Mouse (Mus musculus) hindlimb bud, embryonic 11.5 days (tissue): ENCODE measurements at regions not wholly inside any gene's neighbourhood (a gene's known extent, or its start where the extent isn't known, plus 50 kb on each side); places are given as distances from the start of the nearest gene placed in this dataset.
A peak's percentile ranks its signal among the peaks of the same experiment; 100 is the strongest.

ENCODE experiments used
- DNase-seq: peaks from one replicate; pipeline ENCODE4 v3.0.0-alpha.2; 2012; ENCODE audit warnings: low read depth, low spot score; ENCODE audit errors: extremely low spot score

DNA sequence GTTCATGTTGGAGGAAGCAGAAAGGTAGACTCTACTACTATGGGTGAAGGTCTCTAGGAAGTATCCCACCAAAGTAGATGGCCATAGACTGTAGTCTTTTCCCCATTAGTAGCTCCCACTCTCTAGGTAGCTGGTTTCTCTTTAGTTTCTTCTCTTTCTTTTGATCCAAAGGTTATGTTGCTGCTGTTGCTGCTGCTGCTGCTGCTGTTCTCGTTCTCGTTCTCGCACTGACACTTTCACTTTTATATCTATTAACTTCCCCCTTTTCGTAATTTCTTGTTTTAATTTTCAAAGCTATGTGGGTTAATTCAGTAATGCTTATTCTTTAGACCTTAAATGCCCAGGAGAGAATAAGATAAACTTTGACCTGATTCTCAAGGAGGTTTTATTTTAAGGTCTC, 58.3 kb downstream of the Tmem100 start:
- no peak for DNase-seq

DNA sequence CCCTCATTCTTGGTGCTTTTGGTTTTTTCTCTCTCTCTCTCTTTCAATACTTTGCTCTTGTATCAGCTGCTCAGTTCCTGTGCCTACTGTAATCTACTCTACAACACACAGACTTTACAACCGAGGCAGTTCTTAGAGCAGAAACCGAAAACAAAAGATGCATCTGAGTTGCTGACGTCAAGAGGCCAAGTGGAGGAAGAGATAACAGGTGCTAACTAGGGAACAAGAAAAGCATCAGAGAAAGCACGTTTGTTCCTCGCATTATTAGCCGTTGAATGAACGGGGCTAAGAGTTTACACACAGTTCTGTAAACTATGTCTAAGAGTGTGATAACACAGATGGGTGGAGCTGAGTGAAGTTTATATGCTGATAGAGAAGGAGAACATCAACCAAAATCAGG, 63.9 kb downstream of the Tmem100 start:
- no peak for DNase-seq

DNA sequence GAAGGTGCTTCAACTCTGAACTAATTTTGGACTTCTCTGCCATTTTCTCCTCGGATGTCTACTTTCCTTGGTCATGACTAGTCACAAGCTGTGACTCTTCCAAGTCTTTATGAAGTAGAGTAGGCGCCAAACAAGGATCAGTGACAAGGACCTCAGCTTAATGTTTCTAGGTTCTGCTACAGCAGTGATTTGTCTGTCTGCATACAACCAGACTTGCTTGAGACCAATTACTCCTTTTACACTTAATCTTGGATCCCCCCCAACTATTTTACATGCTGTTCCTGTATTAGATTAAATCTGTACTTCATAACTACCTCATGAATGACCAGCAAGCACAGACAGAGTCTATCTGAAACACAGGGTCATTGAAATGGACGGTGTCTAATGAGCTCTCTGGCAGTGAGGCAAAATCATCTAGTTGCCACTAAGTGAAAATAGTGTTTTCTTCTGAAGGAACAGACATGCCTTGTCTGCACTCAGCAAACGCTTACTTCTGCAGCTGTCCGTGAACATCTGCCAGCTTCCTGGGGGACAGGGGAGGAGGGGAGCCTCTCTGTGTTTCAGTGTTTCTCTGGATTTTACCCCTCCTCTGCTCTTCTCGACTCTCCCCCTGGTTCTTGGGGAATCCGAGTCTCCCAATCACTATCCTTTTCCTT, 64.7 kb downstream of the Tmem100 start:
- DNase-seq: no peak

GRCm38 (mm10) chr11:90098471-90098870, 68.3 kb downstream of the Tmem100 start:
- no peak for DNase-seq

DNA sequence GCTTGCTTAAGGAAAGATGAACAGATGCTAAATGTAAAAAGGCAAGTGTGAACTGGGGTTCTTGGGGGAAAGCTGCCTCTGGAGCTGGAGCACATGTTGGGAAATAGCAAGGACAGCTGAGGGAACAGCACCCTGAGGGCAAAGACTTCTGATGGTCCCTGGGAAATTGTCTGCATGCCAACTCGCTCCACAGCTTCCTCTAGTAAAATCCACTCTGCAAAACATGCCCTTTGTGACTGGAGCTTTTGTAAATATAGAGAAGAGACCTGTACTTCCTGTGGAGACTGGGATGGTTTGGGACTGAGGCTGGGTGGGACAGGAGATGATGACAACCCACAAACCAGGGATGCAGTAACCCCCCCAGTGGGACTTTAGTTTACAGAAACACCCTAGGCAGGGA, 69.0 kb downstream of the Tmem100 start:
- no peak for DNase-seq

- DNase-seq: no peak
Measured at GRCm38 (mm10) chr11:90100161-90100560, 70.0 kb downstream of the Tmem100 start.

GRCm38 (mm10) chr11:90101284-90101683, 71.1 kb downstream of the Tmem100 start:
- no peak for DNase-seq

DNA sequence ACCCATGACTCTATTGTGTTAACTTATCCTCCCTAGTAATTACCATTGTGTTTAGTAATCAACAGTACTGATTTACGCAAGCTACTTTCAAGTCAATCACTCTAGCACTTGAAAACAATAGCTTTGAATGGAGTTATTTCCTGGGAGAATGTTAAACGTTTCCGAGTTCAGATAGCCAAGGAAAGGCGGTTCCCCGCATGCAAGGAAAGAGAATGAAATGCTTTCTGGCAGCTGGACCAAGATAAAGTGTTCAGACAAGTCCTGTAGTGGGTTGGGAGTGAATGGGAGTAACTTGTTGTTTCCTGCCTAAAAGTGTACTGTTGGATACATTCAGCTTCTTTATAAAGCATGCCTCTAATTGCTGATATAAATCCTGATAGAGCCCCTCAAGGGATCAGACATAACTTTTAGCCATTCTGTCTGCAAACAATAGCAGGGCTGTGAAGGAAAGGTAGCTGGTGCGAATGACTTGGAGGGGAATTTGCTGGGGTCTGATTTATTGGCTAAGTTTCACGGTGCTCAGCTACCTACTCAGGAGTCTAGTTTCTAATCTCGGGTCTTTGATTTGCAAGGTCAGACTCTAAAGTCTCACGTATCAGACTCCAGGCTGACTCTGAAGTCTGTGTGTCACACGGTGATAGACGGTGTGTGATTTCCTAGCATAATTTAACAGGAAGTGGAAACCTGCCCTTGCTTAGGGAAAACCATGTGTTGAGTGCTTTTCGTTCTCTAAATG, 76.1 kb downstream of the Tmem100 start:
- DNase-seq: peak; percentile 90

DNA sequence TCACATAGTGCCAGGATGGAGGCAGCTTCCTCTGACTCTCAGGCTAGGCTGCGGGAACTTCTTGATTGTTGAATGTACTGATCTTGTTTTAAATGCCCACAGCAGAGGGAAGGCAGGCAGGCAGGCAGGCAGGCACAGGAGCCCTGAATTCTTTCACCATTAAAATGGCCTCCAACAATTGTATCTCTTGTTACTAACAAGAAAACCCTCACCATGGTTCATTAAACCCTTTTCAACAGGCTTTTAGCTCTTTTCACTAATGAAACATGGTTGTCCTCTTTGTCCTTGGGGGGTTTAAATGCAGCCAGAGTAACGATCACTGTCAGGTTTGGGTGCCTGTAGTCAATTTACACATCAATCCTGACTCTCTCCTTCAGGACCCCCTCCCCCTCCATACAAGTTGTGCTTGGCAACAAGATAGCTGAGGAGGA, 77.8 kb upstream of the Gm45716 start:
- DNase-seq: no peak

DNA sequence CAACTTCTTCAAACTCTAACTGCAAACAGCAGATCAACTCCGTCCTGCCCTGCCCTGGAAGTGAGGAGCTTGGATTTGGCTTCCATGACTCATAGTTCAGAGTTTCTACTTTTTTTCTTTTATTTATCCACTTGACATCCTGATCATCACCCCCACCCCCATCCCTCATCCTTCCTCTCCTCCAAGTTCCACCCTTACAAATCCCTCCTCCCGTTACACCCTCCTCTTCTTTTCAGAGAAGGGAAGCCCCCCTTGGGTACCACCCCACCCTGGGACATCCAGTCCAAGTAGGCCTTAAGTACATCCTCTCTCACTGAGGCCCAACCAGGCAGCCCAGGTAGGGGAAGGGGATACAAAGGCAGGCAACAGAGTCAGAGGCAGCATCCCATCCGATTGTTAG, 77.3 kb upstream of the Gm45716 start:
- DNase-seq: no peak

DNA sequence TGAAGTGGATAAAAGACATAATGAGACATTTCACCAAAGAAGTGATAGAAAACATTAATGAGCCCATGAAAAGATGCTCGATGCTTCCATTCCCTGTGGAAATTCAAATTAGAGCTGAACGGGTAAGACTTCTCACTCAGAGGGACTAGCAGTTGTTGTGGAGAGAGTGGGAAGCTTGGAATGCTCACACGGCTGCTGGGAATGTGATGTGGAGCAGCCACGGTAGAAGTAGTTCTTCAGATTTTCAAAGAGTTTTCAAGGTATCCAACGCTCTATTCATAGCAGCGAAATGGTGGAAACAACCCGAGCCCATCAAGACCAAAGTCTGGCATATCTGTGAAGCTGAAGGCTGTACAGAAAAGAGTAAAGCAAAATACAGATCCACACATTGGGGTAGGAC, 75.3 kb upstream of the Gm45716 start:
- DNase-seq: no peak

DNA sequence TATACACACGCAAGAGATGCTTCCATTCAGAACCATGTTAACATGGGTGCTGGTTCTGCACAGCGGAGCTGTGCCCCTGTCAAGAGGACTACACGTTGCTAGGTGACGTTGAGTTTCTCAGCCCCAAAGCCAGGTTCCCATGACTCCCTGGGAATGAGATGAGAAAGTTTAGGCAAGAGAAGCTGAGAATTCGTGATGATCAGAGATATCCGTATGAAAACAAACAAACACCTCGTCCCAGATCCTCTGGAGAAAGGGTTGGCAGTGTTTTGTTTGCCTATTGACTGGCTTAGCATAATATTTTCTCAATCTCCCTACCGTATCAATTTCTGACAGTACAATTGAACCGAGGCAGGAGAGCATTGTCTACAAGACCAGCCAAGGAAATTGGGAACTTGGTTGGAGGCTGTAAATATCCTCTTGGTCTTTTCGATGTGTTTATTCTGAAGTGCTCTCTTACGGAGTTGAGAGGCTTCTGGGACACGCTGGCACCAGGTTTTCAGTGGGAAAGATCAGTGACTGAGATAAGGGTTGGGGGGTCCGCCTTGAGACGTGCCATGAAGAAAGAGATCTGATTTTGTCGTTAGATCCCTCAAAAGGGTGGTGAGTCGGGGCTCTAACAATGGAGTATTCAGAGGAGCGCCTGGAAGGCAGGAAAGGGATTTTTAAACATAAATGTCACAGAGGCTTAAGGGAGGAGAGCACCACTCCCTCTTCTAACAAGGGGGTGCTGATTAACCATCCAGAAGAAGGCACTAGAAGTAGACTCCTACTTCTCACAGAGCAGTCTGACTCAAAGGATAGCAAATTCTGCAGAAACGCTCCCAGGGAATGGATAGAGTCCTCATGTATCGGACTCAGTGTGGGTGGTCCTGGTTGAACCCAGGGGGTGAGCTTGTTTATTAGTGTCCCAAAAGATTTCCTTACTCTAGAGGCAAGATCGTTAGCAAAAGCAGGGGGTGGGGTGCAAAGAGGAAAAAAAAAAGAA, 70.5 kb upstream of the Gm45716 start:
- no peak for DNase-seq

DNA sequence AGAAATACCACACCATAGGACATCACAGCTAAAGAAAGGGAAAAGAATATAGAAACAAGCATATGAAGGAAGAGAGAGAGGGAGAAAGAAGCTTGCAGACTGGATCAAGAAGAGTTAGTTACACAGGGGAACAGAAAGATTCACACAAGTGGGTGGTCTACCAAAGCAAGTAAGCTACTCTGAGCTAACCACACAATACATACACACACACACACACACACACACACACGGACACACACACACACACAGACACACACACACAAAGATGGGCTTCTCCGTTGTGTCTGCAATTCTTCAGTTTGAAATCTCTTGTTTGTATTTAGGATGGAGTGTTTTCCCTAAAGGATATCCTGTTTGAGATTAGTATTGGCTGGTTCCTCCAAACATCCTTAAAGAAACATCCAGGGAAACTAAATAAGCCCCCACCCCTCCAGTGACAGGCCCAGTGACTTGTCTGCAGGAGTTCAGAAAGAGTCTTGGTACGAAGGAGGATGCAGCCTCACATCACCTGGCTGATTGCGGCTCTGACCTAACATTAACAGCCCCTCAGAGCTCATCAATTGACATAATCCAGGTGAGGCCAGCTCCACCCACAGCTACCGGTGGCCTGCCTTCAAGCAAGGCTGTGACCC, 69.7 kb upstream of the Gm45716 start:
- DNase-seq: no peak

- no peak for DNase-seq
Measured at GRCm38 (mm10) chr11:90121902-90122301, 65.6 kb upstream of the Gm45716 start.

- DNase-seq: no peak
Measured at GRCm38 (mm10) chr11:90122709-90123108, 64.8 kb upstream of the Gm45716 start.

- no peak for DNase-seq
Measured at GRCm38 (mm10) chr11:90123851-90124250, 63.6 kb upstream of the Gm45716 start.

DNA sequence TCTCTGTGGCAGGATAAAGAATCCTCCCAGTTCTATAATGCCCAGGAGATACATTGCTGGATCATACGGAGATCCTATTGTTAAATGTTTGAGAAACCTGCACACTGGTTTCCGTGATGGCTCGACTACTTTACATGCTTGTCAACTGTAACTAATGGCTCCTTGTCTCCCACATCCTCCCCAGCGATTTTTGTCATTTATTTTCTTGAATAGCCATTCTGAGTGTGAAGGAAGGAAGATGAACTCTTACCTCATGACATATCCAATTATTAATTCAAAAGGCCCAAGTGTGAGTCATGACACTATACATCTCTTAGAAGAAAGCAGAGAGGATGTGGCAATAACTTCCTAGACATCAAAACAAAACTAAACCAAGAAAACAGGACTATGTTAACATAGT, 61.2 kb upstream of the Gm45716 start:
- DNase-seq: no peak

DNA sequence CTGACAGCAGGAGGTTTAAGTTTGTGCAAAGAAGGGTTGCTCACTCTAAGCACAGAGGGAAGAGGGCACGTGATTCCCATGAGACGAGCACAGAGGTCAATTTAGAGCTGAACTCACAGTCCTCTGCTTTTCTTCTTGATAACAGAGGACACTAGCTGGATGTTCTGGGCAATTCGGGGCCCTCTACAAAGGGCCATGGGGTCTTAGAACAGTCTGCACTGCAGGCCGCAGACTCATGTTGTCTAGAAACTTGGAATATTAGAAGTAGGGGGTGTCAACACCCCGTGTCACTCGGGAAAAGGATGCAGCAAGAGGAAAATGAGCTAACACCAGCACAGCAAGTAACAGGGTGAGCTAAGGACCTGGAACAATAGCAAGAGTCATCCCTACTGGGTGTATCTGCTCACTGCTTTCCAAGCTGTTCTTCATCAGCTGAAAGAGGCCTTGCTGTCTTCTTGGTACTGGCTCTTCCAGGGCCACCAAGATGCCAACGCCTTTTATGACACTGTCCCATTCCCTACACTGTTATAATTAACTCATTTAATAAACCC, 58.5 kb upstream of the Gm45716 start:
- no peak for DNase-seq

DNA sequence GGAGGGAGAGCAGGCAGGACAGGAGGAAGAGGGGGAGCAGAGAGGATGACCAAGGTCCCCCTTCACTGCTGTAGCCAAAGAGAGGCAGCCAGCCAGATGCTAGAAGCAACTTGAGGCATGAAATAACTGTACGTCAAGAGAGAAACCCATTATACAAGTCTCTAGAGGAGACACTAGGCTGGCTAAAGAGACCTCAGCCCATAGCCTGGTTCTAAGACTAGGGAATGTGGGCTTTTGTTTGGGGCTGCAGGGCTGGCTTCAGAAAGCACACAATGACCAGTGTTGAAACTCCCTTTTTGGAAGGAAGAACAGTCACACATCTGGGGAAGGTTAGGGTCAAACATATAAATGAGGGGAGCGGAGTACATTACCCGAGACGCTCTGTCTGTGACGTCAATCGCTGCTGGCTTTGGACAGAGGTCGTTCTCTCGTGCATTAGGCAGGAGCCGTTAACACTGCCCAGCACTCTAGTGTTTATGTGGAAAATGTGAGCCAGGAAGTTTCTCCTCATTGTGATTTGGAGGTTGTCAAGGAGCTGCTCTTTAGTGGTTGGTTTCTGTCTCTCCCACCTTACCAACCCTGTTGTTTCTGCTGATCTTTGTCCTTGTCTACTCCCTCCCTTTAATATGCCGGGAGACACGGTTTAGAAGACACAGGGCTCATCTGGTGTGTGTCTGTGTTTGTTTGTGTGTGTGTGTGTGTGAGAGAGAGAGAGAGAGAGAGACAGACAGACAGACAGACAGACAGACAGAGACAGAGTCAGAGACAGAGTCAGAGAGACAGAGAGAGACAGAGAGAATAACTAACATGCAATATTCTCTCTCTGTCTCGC, 57.5 kb upstream of the Gm45716 start:
- DNase-seq: peak; percentile 33

DNA sequence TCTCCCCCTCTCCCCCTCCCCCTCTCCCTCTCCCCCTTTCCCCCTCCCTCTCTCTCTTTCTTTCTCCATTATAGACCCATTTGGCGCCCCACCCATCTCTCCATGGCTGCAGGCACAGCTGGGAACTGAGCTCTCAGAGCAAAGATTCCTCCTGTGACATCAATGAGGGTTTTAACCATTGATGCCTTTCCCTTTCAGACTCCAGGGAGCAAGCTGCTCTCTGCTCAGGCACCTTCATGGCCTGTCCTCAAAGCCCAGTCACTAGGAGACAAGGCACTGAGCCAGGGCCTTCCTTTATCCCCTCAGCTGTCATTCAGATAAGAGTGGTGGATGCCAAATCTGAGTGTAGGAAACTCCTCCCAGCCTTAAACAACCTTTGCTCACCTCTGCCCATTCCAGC, 56.8 kb upstream of the Gm45716 start:
- DNase-seq: no peak
